Mouse (Mus musculus): ENCODE data around the gene Dnm3.

Dnm3 gene

GRCm38 (mm10) chr1:162035800-162036460, 441.9 kb downstream of the Dnm3 start:
- no peak for ATAC-seq (ENCODE audit: low TSS enrichment)

- no peak for ATAC-seq (ENCODE audit: low TSS enrichment)
These were observed 454.1 kb downstream of the Dnm3 start for GRCm38 (mm10) chr1:162023681-162024270.

- no peak for ATAC-seq (ENCODE audit: low TSS enrichment)
These were observed 457.1 kb downstream of the Dnm3 start for GRCm38 (mm10) chr1:162020766-162021165.

- no peak for ATAC-seq (ENCODE audit: low TSS enrichment)
These were observed 457.5 kb downstream of the Dnm3 start for GRCm38 (mm10) chr1:162020303-162020731.

- no peak for ATAC-seq (ENCODE audit: low TSS enrichment)
These were observed 459.2 kb downstream of the Dnm3 start for GRCm38 (mm10) chr1:162018601-162018977.

GRCm38 (mm10) chr1:162017975-162018600, 459.7 kb downstream of the Dnm3 start:
- no peak for ATAC-seq (ENCODE audit: low TSS enrichment)

GRCm38 (mm10) chr1:162016982-162017381, 460.9 kb downstream of the Dnm3 start:
- no peak for ATAC-seq (ENCODE audit: low TSS enrichment)

GRCm38 (mm10) chr1:162015247-162015862, 462.5 kb downstream of the Dnm3 start:
- no peak for ATAC-seq (ENCODE audit: low TSS enrichment)

- ATAC-seq (ENCODE audit: low TSS enrichment): no peak
These were observed 464.3 kb downstream of the Dnm3 start for GRCm38 (mm10) chr1:162013561-162013960.

- ATAC-seq (ENCODE audit: low TSS enrichment): no peak
These were observed 466.1 kb downstream of the Dnm3 start for GRCm38 (mm10) chr1:162011523-162012245.

- no peak for ATAC-seq (ENCODE audit: low TSS enrichment)
These were observed 468.7 kb downstream of the Dnm3 start for GRCm38 (mm10) chr1:162009086-162009485.

GRCm38 (mm10) chr1:162008631-162009067, 469.2 kb downstream of the Dnm3 start:
- ATAC-seq (ENCODE audit: low TSS enrichment): no peak

GRCm38 (mm10) chr1:162008208-162008607, 469.6 kb downstream of the Dnm3 start:
- ATAC-seq (ENCODE audit: low TSS enrichment): no peak

- ATAC-seq (ENCODE audit: low TSS enrichment): no peak
These were observed 471.7 kb downstream of the Dnm3 start for GRCm38 (mm10) chr1:162006109-162006508.

GRCm38 (mm10) chr1:162004821-162005770, 472.7 kb downstream of the Dnm3 start:
- ATAC-seq (ENCODE audit: low TSS enrichment): no peak

GRCm38 (mm10) chr1:162004518-162004780, 473.4 kb downstream of the Dnm3 start:
- no peak for ATAC-seq (ENCODE audit: low TSS enrichment)

GRCm38 (mm10) chr1:162003729-162004517, 473.9 kb downstream of the Dnm3 start:
- no peak for ATAC-seq (ENCODE audit: low TSS enrichment)

GRCm38 (mm10) chr1:162001328-162001727, 476.5 kb downstream of the Dnm3 start:
- peak; percentile 18 for ATAC-seq (ENCODE audit: low TSS enrichment)

- peak; percentile 76 for ATAC-seq (ENCODE audit: low TSS enrichment)
These were observed 477.9 kb downstream of the Dnm3 start for GRCm38 (mm10) chr1:161999882-162000371.

GRCm38 (mm10) chr1:161999338-161999737, 478.5 kb downstream of the Dnm3 start:
- no peak for ATAC-seq (ENCODE audit: low TSS enrichment)
